Mouse (Mus musculus): ENCODE data around the gene Ppp1r1b.

Ppp1r1b gene

DNA sequence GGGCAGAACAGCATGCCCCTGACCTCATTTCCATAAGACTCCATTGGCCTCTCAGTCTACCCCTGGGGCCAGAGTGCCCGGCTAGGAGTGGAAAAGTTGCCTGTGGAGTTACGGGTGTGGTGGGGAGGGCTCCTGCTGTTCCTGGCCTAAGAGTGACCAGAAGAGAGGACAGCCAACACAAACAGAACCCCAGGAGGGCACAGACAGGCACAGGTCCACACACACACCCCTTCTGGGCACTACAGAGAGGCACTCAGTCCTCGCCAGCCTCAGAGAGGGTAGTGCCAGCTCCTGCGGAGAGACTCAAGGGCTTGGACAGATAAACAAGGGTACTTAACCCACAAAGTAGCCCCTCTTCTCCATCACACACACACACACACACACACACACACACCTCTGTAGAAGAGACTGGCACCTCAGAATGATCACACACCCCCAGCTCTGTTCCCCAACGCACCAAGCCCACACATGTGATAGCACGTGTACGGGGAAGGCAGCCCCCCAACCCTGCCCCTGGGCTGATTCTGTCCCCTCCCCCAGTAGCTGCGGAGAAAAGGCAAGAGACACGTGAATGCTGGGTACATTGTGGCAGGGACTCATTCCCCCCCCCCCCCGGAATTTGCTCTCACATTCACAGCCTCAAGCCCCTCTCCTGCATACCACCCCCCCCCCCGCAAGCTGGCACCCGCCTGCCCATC lies 670 bp upstream of the Ppp1r1b start:
- DNase-seq (ENCODE audit: low spot score) = no peak

DNA sequence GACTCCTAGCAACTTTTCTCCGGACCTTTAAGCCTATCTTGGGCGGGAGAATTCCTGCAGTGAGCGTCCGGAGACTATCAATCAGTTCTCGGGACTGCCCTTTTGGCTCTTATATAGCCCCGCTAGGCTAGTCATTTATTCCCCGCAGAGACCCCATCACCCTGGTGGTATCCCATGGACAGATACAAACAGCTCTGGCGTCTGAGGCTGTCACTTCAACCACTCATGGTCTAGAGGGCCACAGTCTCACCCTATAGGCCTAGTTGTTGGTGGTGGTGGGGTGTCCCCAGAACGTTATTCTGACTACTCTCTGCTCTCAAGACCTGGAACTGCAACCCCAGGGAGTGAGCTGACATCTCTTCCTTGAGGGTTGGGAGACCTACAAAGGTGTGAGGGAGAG lies 1.1 kb downstream of the Ppp1r1b start:
- no peak for DNase-seq (ENCODE audit: low spot score)

DNA sequence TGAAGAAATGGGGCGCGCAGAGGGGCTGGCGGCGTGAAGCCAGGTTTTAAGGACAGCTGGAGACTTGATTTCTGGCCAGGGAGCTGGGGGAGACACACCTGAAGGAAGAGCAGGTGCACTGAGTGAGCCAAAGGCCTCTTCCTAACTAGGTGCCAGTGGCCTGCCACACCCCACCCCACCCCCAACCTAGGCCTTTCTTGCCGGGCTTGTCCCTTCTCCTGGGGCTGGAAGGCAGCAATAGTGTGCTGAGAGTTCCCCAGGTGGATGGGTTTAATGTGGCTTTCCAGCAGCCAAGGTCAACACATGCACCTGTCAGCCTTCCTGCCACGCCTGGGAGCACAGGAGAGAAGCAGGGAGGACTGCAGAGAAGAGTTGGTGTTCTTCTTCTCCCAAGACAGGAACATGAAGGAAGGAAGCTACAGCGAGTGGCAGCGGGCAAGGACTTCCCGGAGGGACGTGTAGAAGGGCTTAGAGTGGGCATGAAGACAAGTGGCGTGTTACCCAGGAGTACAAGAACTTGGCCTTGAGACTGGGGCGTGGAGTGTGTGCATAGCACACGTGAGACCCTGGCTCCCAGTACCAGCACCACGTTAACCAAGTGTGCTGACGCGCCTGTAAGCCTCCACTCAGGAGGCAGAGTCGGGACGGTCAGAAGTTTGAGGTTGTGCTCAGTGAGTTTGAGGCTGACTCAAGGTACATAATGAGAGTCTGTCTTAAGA lies 4.2 kb downstream of the Ppp1r1b start:
- no peak for DNase-seq (ENCODE audit: low spot score)

DNA sequence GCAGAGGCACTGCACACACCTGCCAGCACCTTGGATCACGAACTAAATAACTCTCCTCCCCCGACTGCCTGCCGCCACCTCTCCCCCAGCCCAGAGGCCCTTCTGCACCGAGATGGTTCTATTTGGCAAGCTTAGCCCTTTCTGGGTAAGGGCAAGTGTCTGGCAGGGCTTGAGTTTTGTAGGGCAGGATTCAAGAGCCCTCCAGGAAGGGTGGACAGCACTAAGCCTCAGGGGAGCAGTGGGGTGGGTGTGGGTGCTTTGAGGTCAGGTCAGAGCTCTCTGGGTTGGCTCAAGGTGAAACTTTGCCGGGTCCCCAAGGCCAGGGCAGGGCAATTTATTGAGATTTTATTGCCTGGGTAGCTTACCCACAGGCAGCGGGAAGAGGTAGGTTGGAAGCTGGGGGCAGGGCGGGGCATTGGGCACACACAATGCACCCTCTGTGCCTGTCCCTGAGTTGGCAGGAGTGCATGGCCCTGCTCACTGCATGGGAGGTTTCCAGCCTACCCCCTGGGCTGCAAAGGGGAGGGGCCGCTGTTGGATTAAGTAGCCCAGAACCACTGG lies 5.5 kb downstream of the Ppp1r1b start:
- DNase-seq (ENCODE audit: low spot score) = no peak

DNA sequence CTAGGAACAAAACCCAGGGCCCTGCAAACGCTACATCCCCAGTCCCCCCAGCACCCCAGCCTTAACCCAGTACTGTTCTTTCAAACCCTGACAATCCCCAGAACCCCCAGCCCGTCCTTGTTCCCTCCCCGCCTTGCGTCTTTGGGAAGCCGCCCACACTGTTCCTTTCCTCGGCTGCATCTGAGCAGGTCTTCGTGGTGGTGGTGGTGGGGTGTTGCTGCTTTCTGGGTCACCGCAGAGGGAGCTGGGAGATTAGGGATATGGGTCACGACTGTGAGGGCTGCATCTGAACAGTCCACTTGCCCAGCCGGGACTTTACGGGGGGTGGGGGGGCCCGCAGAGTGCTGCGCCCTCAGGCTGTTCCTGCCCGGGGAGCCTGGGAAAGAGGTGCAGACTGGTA lies 6.2 kb downstream of the Ppp1r1b start:
- no peak for DNase-seq (ENCODE audit: low spot score)

DNA sequence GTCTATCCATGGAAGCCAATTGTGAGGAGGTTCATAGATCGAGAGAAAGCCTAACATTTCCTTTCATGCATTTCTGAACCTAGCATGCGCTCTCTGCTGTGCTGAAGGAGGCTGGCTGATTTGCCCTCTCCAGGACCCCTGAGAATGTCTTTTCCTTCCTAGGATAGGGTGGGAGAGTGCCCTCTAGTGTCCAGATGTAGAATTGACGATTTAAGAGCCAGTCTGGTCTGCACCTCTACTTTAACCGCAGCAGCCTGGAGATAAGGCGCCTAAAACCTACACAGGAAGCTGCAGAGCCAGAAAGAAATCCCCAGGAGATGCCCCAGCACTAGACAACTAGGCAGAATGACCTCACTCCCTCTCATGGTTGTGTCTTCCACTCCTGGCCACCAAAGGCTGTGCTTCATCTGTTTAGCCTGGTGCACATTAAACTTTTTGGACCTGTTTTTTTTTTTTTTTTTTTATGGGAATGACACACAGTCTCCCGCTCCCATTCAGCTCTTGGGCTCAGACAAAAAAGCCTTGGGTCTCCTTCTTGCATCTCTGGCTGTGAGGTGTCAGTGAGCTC lies 7.6 kb downstream of the Ppp1r1b start:
- peak; percentile 91 for DNase-seq (ENCODE audit: low spot score)

DNA sequence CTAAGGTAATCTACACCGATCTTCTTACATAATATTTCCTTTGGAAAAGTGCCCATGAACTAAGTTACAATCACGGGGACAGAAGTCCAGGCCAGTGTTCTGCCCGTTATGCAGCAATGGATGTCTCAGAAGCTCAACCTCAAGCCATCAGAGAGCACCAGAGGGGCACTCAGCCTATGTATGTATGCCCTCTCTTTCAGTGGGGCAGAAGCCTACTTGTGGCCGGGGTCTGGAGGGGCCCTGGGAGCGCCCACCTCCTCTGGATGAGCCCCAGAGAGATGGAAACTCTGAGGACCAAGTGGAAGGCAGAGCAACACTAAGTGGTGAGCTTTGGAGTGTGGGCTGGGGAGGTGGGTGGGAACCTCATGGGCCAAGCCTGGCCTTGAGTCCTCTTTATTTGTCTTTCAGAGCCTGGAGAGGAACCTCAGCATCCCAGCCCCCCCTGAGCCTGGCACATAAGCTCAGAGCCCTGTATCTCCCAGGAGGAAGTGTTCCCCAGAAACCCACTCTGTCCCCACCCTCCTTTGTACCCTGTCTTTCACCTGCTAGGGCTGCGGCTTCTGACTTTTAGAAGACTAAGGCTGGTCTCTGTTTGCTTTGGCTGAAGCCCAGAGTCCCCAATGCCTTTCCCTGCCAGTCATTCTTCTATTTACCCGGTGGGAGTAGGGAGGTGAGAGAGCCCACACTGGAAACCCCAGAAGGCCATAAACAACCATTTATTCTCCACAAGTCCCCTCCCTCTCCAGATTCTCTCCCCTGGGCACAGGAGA lies 8.6 kb downstream of the Ppp1r1b start:
- no peak for DNase-seq (ENCODE audit: low spot score)

DNA sequence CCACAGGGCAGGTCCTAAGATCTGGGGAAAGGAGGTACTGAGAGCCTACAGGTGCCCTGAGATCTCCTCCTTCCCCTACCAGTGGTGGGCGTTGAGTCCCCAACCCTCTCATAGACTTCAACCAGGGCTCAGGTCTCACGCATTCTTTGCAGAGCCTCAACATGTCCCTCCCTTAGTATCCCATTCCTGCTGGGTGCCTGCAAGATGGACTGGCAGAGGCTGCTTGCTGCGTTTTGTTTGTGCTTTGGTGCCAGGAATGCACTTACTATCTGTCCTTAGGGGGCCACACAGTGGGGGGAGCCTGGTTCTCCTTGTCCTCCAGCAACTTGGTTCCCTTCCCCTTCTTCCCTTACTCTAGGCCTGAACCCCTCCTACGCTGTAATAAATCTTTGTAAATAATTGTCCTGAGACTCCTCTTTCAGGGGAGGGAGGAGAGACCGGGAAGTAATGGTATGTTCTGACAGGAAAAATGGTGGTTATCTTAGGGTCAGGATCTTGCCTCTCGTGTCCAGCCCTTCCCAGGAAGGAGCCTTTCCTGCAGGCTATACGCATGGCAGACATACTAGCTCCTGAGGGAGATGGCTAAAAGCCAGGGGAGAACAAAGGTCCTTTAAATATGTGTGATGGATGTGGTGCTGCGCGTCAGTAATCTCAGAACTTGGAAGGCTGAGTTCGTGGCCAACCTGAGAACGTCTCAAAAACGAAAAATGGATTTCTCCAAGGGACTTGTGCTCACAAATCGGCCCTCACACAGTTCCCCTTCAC lies 9.4 kb downstream of the Ppp1r1b start:
- DNase-seq (ENCODE audit: low spot score) = no peak

DNA sequence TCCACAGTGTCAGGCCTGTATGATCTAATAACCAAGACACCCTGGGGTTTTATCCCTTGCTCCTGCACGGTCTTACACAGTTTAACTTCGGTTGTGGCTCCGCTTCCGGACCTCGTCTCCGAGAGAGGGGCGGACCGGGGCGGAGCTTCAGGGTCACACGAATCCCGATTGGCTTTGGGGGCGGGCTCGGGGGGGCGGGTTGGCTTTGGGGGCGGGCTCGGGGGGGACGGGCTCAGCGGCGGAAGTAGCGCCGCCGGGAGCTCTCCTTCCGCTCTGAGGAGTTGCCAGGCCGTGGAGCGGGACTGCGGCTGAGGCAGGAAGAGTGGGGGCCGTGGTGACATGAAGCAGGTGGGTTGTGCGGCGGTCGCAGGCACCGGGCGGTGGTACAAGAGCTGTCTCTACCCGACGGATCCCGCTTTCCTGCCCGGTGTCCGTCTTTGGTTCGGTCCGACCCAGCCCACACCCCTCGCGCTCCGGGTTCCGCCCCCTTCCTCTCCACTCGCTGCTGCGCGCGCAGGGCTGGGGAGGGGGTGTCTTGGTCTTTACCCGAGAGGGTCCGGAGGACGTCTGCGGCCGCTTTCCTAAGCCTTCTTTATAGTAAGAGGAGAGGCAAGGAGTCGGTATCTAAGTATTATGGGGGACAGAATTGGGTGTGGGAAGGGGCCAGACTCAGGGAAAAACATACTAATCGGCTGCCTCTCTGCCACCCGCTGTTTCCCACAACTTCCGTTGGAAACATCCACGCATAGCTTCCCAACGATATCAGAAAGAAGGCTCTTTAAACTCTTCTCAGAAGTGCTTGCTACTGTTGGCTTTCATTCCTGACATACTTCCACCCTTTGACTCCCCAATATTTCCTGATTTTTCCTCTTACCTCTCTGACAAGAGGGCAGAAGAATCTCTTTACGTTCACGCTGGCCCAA lies 10.2 kb downstream of the Ppp1r1b start, which contains the start of gene Stard3:
Gene Stard3, plus strand, starts transcription at position 208 of the 923 bp plus-strand sequence.
- DNase-seq (ENCODE audit: low spot score) = peak; percentile 92

DNA sequence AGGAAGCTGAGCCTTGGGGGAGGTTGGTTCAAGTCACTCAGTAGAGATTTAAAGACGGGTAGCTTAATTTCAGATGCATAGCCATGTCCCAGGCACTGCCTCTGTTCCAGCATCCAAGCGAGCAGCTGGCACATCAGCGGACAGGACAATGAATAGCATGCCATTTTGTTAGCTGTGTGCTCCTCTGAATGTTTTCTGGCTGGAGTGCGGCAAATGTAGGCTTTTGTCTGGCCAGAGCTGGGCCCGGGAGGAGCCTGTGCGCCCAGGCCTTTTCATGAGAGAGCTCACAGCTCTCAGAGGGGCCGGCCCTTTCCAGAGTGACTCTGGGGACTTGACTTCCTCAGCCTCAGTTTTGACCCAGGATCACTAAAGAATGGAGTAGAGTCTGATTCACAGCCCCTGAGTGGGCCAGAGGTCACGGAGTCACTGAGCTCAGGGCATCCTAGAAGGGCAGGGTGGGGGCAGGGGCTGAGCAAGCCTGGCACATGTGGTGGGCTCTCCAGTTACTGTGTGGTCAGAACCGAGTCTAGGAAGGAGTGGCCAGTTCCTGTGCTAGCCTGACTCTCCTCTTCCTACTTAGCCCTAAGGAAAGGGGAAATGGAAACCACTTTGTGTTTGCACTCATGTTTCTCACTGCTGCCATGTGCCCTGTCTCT lies 12.8 kb downstream of the Ppp1r1b start:
- DNase-seq (ENCODE audit: low spot score) = peak; percentile 64

DNA sequence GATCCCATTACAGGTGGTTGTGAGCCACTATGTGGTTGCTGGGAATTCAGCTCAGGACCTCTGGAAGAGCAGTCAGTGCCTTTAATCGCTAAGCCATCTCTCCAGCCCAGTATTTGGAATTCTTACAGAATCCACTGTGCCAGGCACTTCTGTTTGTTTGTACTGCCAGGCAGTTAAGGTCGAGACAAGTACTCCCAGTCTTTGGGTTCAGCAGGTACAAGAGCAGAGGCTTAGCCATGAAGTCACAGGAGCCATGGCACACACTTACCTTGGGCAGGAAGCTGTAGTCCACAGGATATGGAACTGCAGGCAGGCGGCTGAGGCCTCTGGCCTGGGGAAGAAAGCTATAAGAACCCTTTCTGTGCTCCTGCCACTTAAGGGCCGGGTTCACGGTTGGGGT lies 15.6 kb downstream of the Ppp1r1b start:
- no peak for DNase-seq (ENCODE audit: low spot score)

DNA sequence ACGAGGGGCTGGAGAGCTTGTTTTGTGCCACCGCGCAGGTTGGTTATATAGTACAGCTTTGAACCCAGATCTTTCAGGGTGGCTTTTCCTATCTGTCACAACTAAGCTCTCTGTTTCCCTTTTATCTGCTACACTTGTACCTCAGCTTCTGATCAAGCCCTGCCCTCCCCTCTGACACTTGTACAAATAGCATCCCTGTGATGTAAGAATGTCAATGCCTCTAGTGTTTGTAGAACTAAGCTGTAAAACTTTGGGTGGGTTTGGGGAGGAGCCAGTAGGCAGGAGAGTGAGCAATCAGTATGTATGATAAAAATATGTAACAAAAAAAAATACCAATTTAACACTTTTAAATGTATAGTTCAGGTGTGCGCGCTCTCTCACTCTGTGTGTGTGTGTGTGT lies 16.2 kb downstream of the Ppp1r1b start:
- DNase-seq (ENCODE audit: low spot score) = no peak

DNA sequence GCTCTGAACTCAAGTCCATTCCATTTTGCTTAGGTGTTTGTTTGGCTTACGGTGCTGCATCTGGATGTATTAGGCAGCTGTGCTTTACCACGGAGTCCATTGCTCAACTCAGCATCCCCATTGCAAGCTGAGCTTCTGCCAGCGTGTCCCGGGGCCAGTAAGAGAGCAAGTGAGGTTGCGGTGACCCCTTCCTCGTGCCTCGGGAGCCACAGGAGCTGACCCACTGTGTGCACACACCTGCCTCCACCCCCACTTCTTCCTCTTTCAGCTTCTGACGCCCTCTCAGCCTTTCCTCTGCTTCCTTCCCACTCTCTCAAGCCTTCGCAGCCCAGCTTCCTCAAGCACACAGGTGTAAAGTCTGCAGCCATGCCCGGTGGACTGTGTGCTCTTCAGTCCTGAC lies 18.1 kb downstream of the Ppp1r1b start:
- DNase-seq (ENCODE audit: low spot score) = no peak

DNA sequence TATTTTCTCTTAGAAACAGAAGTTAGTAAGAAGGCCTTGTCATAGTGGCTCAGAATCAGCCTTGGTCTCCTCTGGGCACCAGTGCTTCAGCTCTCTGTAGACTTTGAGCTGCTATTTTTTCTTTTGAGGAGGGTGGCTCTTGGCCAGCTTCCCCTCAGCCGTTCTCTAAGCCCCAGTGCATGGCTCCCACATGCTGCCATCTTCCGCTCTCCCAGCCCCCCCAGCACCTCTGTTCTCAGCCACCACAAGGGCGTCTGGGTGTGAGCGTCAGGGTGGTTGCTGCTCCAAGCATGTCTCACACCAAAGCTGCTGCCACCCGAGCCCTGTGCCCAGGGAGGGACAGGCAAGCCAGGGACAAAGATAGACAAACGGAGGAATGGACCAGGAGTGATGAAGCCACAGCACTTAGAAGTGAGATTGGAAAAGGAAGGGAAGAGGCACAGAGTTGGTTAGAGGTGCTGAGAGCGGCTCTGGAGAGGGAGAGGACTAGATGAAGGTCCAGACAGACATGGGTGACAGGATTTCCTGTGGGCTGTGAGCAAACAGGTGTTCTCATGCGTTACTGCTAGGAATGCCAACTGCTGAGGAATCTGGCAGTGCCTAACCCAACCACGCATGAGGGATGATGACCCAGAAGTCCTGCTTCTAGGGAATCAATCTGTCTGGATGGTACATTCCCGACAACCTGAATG lies 19.1 kb downstream of the Ppp1r1b start:
- DNase-seq (ENCODE audit: low spot score) = no peak

DNA sequence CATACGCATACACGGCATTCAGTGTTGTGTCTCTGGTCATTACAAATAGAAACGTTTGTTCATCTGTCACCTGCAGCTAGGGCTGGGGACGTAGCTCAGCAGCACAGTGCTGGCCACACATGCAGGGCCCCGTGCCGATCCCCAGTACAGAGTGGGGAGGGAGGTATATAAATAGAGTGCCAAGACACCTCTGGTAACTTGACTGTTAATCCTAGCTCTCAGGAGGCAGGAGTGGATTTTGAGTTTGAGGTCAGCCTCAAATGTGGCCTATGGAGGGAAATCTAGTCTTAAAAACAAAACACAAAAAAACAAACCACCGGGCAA lies 19.6 kb downstream of the Ppp1r1b start:
- DNase-seq (ENCODE audit: low spot score) = no peak

DNA sequence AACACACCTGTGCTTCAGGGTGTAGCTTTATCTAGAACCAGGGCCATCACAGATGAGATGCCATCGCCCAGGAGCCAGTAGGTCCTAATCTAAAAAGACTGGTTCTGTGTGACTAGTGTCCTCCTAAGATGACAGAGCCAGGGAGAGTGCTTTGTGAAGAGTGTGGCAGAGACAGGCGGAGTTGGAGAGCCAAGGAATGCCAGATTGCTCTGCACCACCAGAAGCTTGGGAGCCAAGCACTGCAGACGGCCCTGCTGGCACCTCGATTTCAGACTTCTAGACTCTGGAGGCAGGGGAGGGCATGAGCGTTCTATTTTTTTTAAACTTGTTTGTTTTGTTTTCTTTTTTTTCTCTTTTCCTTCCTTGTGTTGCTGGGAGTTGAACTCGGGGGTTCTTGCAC lies 21.1 kb downstream of the Ppp1r1b start:
- no peak for DNase-seq (ENCODE audit: low spot score)

DNA sequence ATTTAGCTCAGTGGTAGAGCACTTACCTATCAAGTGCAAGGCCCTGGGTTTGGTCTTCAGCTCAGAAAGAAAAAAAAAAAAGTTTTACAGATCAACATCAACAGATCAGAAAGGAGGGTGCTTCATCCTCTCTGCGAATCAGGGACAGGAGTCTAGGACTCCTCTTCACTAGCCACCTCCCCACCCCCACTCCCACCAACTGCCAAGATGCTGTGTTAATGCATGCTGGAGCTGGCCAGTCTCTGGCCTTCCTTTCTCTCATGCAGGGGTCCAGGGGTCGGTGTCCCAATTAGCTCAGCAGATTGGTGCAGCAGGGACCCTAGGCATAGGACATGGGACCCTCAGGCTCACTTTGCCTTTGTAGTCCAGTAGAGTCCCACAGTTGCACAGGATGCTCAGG lies 22.4 kb downstream of the Ppp1r1b start:
- DNase-seq (ENCODE audit: low spot score) = no peak

DNA sequence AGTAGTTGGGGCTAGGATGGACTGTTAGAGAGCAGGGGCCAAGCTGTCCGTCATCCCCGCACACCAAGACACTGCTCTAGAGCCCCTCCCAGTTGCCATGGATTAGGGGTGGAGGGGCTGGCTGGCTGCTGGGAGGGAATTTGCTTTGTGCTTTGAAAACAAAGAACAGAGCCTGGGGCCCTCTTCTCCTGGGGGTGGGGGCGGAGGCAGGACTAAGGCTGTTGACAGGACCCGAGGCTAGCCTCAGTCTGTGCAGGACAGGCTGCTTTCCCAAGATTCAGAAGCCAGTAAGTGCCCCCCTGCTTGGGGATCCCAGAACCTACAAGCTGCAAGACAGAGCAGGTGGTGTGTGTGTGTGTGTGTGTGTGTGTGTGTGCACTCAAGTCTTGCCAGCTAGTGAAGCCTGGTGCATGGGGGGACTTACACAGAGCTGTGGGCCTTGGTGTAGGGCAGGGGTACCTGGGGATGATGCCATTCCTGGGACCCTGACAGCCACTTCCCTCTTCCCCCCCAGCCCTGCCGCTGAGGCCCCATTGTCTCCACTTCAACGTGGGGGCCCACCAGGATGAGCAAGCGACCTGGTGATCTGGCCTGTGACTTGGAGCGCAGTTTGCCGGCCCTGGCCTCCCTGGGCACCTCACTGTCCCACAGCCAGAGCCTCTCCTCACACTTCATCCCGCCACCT lies 23.5 kb downstream of the Ppp1r1b start:
- DNase-seq (ENCODE audit: low spot score) = peak; percentile 56

DNA sequence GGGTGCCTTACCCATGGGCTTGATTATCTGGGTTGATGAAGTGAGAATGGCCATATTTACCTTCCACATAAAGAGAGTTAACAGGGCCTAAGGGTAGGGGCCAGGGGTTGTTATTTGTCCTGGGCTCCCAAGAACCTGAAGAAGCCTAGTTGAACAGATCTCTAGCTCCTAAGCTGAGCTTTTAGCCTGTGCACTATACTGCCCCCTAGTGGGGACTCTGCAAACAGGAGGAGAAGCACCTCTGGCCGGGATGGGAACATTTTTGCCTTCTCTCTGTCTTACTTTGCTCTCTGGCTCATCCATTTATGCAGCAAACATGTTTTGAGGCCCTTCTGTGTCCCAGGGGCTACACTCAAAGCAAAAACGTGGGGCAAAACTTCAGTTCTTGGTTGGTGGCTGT lies 24.2 kb downstream of the Ppp1r1b start:
- DNase-seq (ENCODE audit: low spot score) = peak; percentile 74
